Mouse (Mus musculus): ENCODE results near the gene Ppp1r15b. TPM values are rescaled to one million over a fixed set of nuclear protein-coding genes. Genes with fewer than 3 reads are reported as not detected.

Gene Ppp1r15b
- polyA plus RNA-seq, 1 experiment from 2014 or later = 34.8 TPM

DNA sequence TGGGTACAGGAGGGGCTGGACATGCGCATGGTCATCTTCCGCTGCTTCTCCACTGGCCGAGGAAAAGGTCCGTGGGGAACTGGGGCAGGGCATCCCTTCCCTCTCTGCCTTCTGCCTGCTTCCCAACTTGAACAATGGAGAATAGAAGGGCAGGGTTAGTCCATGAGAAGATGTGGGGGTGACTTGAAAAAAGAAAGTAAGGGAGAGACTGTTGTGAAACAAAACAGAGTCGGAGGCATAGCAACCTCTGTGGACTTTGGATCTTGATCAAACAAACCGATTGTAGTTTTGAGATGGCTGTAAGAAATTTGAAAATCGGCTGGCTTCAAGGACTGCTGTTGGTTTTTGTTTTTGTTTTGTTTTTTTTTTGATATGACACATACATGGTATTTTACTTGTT lies 37.2 kb upstream of the Ppp1r15b start:
- Histone ChIP-seq H3K9ac (no peak overlapping the region), H3K27me3 (no peaks in the 10 kb centered on the region), H3K4me3 (no peak overlapping the region), H3K4me2 (no peak overlapping the region), H3K36me3 (ENCODE audit: poor library complexity, severe bottlenecking) (peaks cover 98% of the 10 kb centered on the region), H3K27ac (no peak overlapping the region), H3K9me3 (replicated peaks) (no peaks in the 10 kb centered on the region), H3K4me1 (no peaks in the 10 kb centered on the region)
- no peak for ATAC-seq
- 96% methylated on average over 7 of the region's 7 CpGs for WGBS

DNA sequence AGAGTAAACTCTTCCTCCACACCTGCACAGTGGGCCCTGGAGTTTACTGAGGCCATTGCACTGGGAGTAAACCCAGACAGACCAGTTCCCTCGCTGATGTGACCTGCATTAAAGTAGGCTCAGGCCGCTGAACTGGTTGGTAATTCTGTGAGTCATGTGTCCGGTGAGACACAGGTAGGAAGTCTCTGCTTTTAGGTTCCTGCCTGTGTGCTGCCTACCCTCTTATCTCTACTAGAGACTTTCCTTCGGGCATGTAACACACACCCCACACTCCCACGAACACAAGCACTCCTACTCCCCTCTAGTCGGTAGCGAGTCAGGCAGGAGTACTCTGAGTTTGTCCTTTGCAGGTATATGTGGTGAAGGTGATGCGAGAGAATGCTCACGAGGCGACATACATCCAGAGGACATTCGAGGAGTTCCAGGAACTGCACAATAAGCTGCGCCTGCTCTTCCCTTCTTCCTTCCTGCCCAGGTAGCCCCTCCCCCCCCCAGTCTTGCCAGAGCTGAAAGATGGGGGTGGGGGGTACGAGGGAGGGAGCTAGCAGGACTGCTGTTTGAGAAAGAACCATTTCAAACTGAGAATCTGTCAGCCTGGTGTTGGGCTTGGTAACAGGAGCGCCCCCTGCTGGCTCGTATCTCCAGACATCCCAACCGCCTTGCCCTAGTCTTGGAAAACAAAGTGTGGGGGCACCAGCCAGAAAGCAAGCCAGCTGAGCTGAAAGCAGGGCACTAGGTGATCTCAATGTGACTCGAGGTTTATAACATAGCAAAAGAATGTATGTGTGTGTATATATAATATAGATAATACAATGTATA lies 29.8 kb upstream of the Ppp1r15b start:
- ATAC-seq = peak; percentile 67
- Histone ChIP-seq H3K9me3 (replicated peaks) (no peaks in the 10 kb centered on the region), H3K4me2 (no peak overlapping the region), H3K9ac (no peak overlapping the region), H3K27ac (no peak overlapping the region), H3K36me3 (ENCODE audit: poor library complexity, severe bottlenecking) (peaks cover 94% of the 10 kb centered on the region), H3K4me3 (no peak overlapping the region), H3K4me1 (0 out of 2 replicates have a peak, but pooled peaks cover 3% of the 10 kb centered on the region), H3K27me3 (no peaks in the 10 kb centered on the region)
- WGBS = 40% methylated on average over 17 of the region's 17 CpGs

DNA sequence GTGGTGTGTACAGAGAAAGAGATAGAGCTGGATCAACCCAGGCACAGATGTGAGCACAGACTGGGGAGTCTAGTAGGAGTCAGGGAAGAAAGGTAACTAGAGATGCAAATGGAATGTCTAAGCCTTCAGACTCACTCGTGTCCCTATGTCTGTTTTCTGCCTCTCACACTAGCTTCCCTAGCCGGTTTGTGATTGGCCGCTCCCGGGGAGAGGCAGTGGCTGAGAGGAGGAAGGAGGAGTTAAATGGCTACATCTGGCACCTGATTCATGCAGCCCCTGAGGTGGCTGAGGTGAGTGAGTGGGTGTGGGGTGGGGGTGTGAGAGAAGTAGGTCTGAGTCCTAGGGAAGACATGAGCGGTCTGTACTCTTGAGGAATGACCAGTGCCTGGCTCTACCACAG lies 28.8 kb upstream of the Ppp1r15b start:
- Histone ChIP-seq H3K4me1 (0 out of 2 replicates have a peak, but pooled peaks cover 3% of the 10 kb centered on the region), H3K4me2 (no peak overlapping the region), H3K27me3 (no peaks in the 10 kb centered on the region), H3K9ac (no peak overlapping the region), H3K36me3 (ENCODE audit: poor library complexity, severe bottlenecking) (peaks cover 94% of the 10 kb centered on the region), H3K27ac (no peak overlapping the region), H3K9me3 (replicated peaks) (no peaks in the 10 kb centered on the region), H3K4me3 (no peak overlapping the region)
- WGBS = 87% methylated on average over 5 of the region's 5 CpGs
- no peak for ATAC-seq

DNA sequence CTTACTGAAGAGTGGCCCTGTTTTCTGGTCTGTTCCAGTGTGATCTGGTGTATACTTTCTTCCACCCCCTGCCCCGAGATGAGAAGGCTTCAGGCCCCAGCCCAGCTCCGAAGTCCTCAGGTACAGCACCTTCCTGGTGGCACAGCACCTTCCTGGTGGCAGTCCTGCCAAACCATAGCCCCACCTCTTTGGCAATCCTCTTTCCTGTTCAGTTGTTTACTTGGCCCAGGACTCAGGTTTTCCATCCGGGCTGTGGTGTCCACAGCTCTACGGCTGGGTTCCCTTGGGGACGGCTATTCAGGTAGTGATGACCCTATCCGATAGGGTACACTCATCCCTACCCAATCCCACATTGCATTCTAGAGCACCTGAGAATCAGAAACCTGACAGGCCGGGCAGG lies 27.6 kb upstream of the Ppp1r15b start:
- Histone ChIP-seq H3K27me3 (no peaks in the 10 kb centered on the region), H3K4me3 (no peak overlapping the region), H3K4me2 (no peak overlapping the region), H3K27ac (no peak overlapping the region), H3K36me3 (ENCODE audit: poor library complexity, severe bottlenecking) (peaks cover 87% of the 10 kb centered on the region), H3K9ac (no peak overlapping the region), H3K9me3 (replicated peaks) (no peaks in the 10 kb centered on the region), H3K4me1 (0 out of 2 replicates have a peak, but pooled peaks cover 3% of the 10 kb centered on the region)
- WGBS = 96% methylated on average over 7 of the region's 7 CpGs
- ATAC-seq = no peak

DNA sequence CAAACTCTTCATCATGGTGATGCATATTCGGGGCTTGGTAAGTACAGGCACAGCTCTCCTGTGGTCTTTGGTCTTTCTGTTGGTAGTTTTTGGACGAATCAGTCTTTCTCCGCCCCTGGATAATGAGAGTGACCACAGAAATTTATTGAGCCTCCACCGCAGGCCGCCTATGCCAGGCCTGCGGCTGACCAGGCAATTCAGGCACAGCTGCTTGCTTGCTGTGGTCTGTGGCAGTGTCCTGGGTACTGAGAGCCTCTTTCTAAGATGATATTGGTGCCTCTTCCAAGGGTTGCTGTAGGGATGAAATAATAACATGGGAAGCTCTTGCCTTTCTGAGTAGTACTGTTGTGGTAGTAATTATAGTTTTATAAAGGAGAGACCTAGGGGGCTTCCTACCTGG lies 27.1 kb upstream of the Ppp1r15b start:
- no peak for ATAC-seq
- H3K27ac ChIP-seq = no peak overlapping the region
- 0 out of 2 replicates have a peak, but pooled peaks cover 3% of the 10 kb centered on the region for H3K4me1 ChIP-seq
- H3K9me3 ChIP-seq (replicated peaks) = no peaks in the 10 kb centered on the region
- no peak overlapping the region for H3K9ac ChIP-seq
- 95% methylated on average over 6 of the region's 6 CpGs for WGBS
- H3K27me3 ChIP-seq = no peaks in the 10 kb centered on the region
- no peak overlapping the region for H3K4me3 ChIP-seq
- peaks cover 85% of the 10 kb centered on the region for H3K36me3 ChIP-seq (ENCODE audit: poor library complexity, severe bottlenecking)
- no peak overlapping the region for H3K4me2 ChIP-seq

DNA sequence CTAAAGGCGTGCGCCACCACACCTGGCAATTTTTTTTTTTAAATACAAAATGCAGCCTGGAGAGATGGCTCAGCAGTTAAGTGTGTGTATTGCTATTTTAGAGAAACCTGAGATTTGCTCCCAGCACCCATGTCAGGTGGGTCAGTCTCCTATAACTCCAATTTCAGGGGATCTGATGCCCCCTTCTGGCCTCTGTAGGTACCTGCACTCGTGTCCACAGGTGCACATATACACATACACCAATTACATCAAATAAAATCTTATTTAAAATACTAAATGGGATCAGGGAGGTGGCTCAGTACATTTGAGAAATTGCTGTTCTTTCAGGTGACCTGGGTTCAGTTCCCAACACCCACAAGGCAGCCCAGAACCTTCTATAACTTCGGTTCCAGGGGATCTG lies 14.8 kb upstream of the Ppp1r15b start:
- Histone ChIP-seq H3K36me3 (ENCODE audit: poor library complexity, severe bottlenecking) (peaks cover 6% of the 10 kb centered on the region; the same call in 1 of the 2 replicates), H3K27me3 (no peaks in the 10 kb centered on the region), H3K4me1 (no peaks in the 10 kb centered on the region), H3K9ac (no peak overlapping the region), H3K27ac (no peak overlapping the region), H3K4me3 (no peak overlapping the region), H3K9me3 (replicated peaks) (no peaks in the 10 kb centered on the region; the same call in 1 of the 2 replicates), H3K4me2 (no peak overlapping the region)
- WGBS = 91% methylated on average over 4 of the region's 4 CpGs
- no peak for ATAC-seq

DNA sequence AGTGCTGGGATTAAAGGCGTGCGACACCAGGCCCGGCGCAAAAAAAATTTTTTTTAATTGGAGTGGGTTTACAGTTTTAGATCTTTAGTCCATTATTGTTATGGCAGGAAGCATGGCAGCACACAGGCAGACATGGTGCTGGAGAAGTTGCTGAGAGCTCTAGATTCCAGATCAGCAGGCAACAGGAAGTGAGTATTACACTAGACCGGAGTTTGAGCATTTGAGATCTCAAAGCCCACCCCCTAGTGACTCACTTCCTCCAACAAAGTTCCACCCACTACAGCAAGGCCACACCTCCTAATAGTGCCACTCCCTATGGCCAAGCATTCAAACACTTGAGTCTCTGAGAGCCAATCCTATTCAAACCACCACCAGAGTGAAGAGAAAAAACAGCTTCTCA lies 12.8 kb upstream of the Ppp1r15b start:
- no peak for ATAC-seq
- Histone ChIP-seq H3K4me3 (no peak overlapping the region), H3K9me3 (replicated peaks) (no peaks in the 10 kb centered on the region; the same call in 1 of the 2 replicates), H3K27me3 (no peaks in the 10 kb centered on the region), H3K9ac (no peak overlapping the region), H3K27ac (no peak overlapping the region), H3K4me1 (no peaks in the 10 kb centered on the region), H3K4me2 (no peak overlapping the region), H3K36me3 (ENCODE audit: poor library complexity, severe bottlenecking) (peaks cover 4% of the 10 kb centered on the region; the same call in 1 of the 2 replicates)
- WGBS = 92% methylated on average over 5 of the region's 5 CpGs

DNA sequence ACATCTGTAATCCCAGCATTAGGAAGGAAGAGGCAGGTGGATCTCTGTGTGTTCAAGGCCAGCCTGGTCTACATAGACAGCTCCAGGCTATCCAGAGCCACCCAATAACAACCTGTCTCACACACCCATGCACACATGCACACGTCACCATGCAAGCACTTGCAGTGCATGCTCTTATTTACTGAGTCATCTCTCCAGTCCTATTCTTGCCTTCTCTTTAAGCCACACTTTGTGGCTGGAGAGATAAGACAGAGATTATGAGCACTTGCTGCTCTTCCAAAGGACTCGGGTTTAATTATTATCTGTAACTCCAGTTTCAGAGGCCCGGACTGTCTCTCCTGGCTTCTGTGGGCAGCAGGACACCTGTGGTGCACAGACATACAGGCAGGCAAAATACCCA lies 12.1 kb upstream of the Ppp1r15b start:
- 85% methylated on average over 3 of the region's 3 CpGs for WGBS
- no peaks in the 10 kb centered on the region for H3K27me3 ChIP-seq
- no peak overlapping the region for H3K27ac ChIP-seq
- no peaks in the 10 kb centered on the region; the same call in 1 of the 2 replicates for H3K9me3 ChIP-seq (replicated peaks)
- H3K4me1 ChIP-seq = no peaks in the 10 kb centered on the region
- no peak overlapping the region for H3K4me2 ChIP-seq
- H3K4me3 ChIP-seq = no peak overlapping the region
- no peak for ATAC-seq
- H3K36me3 ChIP-seq (ENCODE audit: poor library complexity, severe bottlenecking) = peaks cover 4% of the 10 kb centered on the region; the same call in 1 of the 2 replicates
- no peak overlapping the region for H3K9ac ChIP-seq

DNA sequence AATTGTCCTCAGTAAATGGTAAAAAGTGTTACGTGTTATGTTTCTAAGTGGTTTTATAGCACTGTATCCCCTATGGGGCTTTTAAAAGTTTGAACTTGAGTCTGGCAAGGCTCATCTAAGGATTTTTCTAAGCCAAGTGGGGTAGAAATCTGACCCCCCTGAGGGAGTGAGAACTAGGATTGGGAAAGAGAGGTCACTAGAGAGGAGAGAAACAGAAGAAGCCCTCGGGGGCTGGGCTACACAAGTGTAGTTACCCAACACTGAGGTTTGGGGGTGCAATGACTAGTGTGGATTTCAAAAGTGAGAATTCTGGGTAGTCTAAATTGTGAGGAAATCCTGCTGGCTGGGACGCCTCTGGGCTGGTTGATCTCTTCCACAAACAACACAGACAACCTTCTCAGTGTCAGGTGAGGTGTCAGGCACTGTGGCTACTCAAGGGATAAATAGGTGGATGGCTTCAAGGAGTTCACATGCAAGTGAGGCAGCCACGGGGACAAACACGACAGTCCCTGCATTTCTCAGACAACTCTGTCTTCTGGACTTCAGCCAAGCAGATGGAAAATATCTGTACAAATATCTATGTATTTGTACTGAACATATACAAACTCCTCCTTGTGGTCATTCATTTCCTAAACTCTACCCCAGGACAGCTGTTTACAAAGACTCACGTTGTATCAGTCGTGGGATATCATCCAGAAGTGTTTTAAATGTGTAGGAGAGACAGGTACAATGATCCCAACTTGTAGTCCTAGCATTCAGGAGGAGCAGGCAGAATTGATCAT lies 10.8 kb upstream of the Ppp1r15b start:
- Histone ChIP-seq H3K9ac (no peak overlapping the region), H3K27me3 (no peaks in the 10 kb centered on the region), H3K4me2 (no peak overlapping the region), H3K4me3 (no peak overlapping the region), H3K27ac (no peak overlapping the region), H3K4me1 (no peaks in the 10 kb centered on the region), H3K36me3 (ENCODE audit: poor library complexity, severe bottlenecking) (0 out of 2 replicates have a peak, but pooled peaks cover under 1% of the 10 kb centered on the region), H3K9me3 (replicated peaks) (no peaks in the 10 kb centered on the region; the same call in 1 of the 2 replicates)
- 83% methylated on average over 7 of the region's 7 CpGs for WGBS
- no peak for ATAC-seq

DNA sequence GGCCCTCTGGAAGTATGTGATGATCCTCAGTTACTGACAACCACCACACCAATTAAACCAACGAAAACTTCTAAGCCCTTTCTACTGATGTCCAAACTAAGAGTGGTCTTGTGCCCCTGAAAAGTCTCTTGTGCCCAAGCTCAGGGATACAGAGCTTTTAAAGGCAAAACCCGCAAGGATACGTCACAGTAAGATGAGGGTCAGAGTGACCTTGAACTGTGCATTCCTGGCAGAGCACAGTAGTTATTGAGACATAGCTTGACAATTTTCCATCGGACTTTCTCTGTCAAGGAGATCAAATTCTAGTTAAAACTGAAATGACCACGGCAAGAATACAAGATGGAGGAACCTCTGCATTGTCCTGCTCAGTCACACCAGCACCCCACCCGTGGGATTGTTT lies 9.7 kb upstream of the Ppp1r15b start:
- no peak for ATAC-seq
- no peak overlapping the region for H3K27ac ChIP-seq
- no peak overlapping the region for H3K9ac ChIP-seq
- no peaks in the 10 kb centered on the region for H3K27me3 ChIP-seq
- no peak overlapping the region for H3K4me3 ChIP-seq
- WGBS = 69% methylated on average over 6 of the region's 6 CpGs
- H3K9me3 ChIP-seq (replicated peaks) = no peaks in the 10 kb centered on the region
- no peak overlapping the region for H3K4me2 ChIP-seq
- H3K4me1 ChIP-seq = no peaks in the 10 kb centered on the region
- H3K36me3 ChIP-seq (ENCODE audit: poor library complexity, severe bottlenecking) = no peaks in the 10 kb centered on the region

DNA sequence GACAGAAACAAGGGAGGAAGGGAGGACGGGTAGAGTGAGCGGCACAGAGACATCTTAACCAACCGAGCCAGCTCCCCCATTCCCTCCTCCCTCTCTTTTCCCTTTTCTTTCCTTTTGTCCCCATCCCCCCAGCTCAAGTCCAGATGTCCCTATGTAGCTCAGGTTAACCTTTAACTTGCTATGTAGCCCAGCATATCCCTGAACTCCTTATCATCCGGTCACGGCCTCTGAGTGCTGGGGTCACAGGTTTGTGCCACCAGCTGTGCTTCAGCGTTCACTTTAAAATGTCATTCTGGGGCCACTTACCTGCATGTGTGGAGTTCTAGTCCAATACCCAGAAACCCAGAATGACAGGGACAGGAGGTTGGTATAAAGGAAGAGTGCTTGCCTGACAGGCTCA lies 6.8 kb upstream of the Ppp1r15b start:
- Histone ChIP-seq H3K4me3 (no peak overlapping the region), H3K27me3 (no peaks in the 10 kb centered on the region), H3K27ac (no peak overlapping the region), H3K9ac (no peak overlapping the region), H3K36me3 (ENCODE audit: poor library complexity, severe bottlenecking) (no peaks in the 10 kb centered on the region), H3K4me1 (peaks cover under 1% of the 10 kb centered on the region; the same call in 1 of the 2 replicates), H3K9me3 (replicated peaks) (no peaks in the 10 kb centered on the region), H3K4me2 (no peak overlapping the region)
- no peak for ATAC-seq
- 78% methylated on average over 6 of the region's 6 CpGs for WGBS

DNA sequence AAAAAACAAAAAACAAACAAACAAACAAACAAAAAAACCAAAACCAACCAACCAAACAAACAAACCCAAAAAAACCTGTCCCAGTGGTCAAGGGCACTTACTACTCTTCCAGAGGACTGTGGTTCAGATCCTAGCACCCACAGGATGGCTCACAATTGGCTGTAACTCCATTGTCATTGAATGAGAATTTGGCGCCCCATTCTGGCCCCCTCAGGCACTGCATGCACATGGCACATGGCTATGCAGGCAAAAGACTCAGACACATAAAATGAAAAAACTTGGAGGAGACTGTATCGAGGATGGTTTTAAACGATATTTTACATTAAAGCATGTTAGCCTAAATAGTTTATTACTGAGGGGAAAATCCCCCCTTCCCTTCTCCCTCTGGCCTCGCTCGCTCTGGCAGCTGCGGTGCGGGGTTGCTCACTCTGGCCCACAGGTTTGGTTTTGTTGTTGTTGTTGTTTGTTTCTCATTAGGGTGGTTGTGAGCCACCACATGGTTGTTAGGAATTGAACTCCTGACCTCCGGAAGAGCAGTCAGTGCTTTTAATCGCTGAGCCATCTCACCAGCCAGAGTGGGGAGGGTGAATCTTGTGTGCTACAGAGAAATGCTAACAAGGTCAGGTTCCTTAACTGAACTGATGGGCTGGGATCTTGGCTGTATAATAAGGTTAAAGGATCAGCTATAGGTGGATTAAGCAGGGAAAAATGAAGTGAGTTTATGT lies 5.1 kb upstream of the Ppp1r15b start:
- H3K4me1 ChIP-seq = peaks cover 15% of the 10 kb centered on the region
- no peaks in the 10 kb centered on the region for H3K9me3 ChIP-seq (replicated peaks)
- H3K36me3 ChIP-seq (ENCODE audit: poor library complexity, severe bottlenecking) = no peaks in the 10 kb centered on the region
- H3K9ac ChIP-seq = no peak overlapping the region
- no peak overlapping the region for H3K27ac ChIP-seq
- H3K4me3 ChIP-seq = no peak overlapping the region
- no peak for ATAC-seq
- 89% methylated on average over 9 of the region's 9 CpGs for WGBS
- no peak overlapping the region for H3K4me2 ChIP-seq
- no peaks in the 10 kb centered on the region for H3K27me3 ChIP-seq

Data from forebrain, embryonic 13.5 days (tissue).